Mouse (Mus musculus): ENCODE measurements around the gene Crocc. TPM values are rescaled to one million over a fixed set of nuclear protein-coding genes. Genes with fewer than 3 reads are reported as not detected.
A peak's percentile ranks its signal among the peaks of the same experiment; 100 is the strongest.

Gene Crocc
- polyA plus RNA-seq, 1 experiment from 2014 or later, result 5.3 TPM

GRCm38 (mm10) chr4:140986024-140986710 lies 74.2 kb downstream of the Crocc start:
- no peak for ATAC-seq (ENCODE audit: low read depth)
- no peaks in the 10 kb centered on the region for H3K9me3 ChIP-seq (ENCODE audit: control insufficient read depth, low read length)
- H3K9ac ChIP-seq (ENCODE audit: low read length), result peak overlapping the region; percentile 87
- H3K27ac ChIP-seq (ENCODE audit: low read length), result no peak overlapping the region
- WGBS, result 24% methylated on average over 15 of the region's 15 CpGs
- H3K4me2 ChIP-seq (ENCODE audit: low read depth, low read length), result peak overlapping the region; percentile 86
- H3K4me3 ChIP-seq (ENCODE audit: low read length), result peak overlapping the region; percentile 91
- H3K4me1 ChIP-seq (replicated peaks; ENCODE audit: control insufficient read depth, insufficient read depth, low read length), result peaks cover 19% of the 10 kb centered on the region
- no peaks in the 10 kb centered on the region for H3K36me3 ChIP-seq (ENCODE audit: control insufficient read depth, insufficient read depth, low read length)
- no peaks in the 10 kb centered on the region for H3K27me3 ChIP-seq (ENCODE audit: control insufficient read depth, insufficient read depth, low read depth, low read length)

GRCm38 (mm10) chr4:140984544-140984943 lies 75.8 kb downstream of the Crocc start:
- H3K4me3 ChIP-seq (ENCODE audit: low read length), result no peak overlapping the region
- no peak overlapping the region for H3K27ac ChIP-seq (ENCODE audit: low read length)
- ATAC-seq (ENCODE audit: low read depth), result no peak
- H3K4me2 ChIP-seq (ENCODE audit: low read depth, low read length), result no peak overlapping the region
- WGBS, result 71% methylated on average over 6 of the region's 6 CpGs
- peaks cover 19% of the 10 kb centered on the region for H3K4me1 ChIP-seq (replicated peaks; ENCODE audit: control insufficient read depth, insufficient read depth, low read length)
- no peaks in the 10 kb centered on the region for H3K9me3 ChIP-seq (ENCODE audit: control insufficient read depth, low read length)
- no peak overlapping the region for H3K9ac ChIP-seq (ENCODE audit: low read length)
- no peaks in the 10 kb centered on the region for H3K36me3 ChIP-seq (ENCODE audit: control insufficient read depth, insufficient read depth, low read length)
- no peaks in the 10 kb centered on the region for H3K27me3 ChIP-seq (ENCODE audit: control insufficient read depth, insufficient read depth, low read depth, low read length)

GRCm38 (mm10) chr4:140983442-140983841 lies 76.9 kb downstream of the Crocc start:
- 6% methylated on average over 9 of the region's 9 CpGs for WGBS
- Histone ChIP-seq H3K9ac (ENCODE audit: low read length) (0 out of 2 replicates have a peak overlapping the region, but pooled peaks have one; percentile 2), H3K4me2 (ENCODE audit: low read depth, low read length) (no peak overlapping the region), H3K4me3 (ENCODE audit: low read length) (no peak overlapping the region), H3K27ac (ENCODE audit: low read length) (peak overlapping the region; percentile 80), H3K36me3 (ENCODE audit: control insufficient read depth, insufficient read depth, low read length) (peaks cover 6% of the 10 kb centered on the region; the same call in 1 of the 2 replicates), H3K4me1 (replicated peaks; ENCODE audit: control insufficient read depth, insufficient read depth, low read length) (peaks cover 19% of the 10 kb centered on the region), H3K27me3 (ENCODE audit: control insufficient read depth, insufficient read depth, low read depth, low read length) (no peaks in the 10 kb centered on the region), H3K9me3 (ENCODE audit: control insufficient read depth, low read length) (no peaks in the 10 kb centered on the region)
- ATAC-seq (ENCODE audit: low read depth), result peak; percentile 72

- ATAC-seq (ENCODE audit: low read depth), result no peak
- Histone ChIP-seq H3K36me3 (ENCODE audit: control insufficient read depth, insufficient read depth, low read length) (peaks cover 6% of the 10 kb centered on the region), H3K27me3 (ENCODE audit: control insufficient read depth, insufficient read depth, low read depth, low read length) (no peaks in the 10 kb centered on the region), H3K4me1 (replicated peaks; ENCODE audit: control insufficient read depth, insufficient read depth, low read length) (peaks cover 20% of the 10 kb centered on the region), H3K27ac (ENCODE audit: low read length) (peak overlapping the region; percentile 80), H3K9ac (ENCODE audit: low read length) (no peak overlapping the region), H3K9me3 (ENCODE audit: control insufficient read depth, low read length) (no peaks in the 10 kb centered on the region), H3K4me2 (ENCODE audit: low read depth, low read length) (no peak overlapping the region), H3K4me3 (ENCODE audit: low read length) (no peak overlapping the region)
- 30% methylated on average over 4 of the region's 4 CpGs for WGBS
These were observed 77.5 kb downstream of the Crocc start for GRCm38 (mm10) chr4:140982808-140983207.

- Histone ChIP-seq H3K4me2 (ENCODE audit: low read depth, low read length) (no peak overlapping the region), H3K27ac (ENCODE audit: low read length) (no peak overlapping the region), H3K9me3 (ENCODE audit: control insufficient read depth, low read length) (no peaks in the 10 kb centered on the region), H3K27me3 (ENCODE audit: control insufficient read depth, insufficient read depth, low read depth, low read length) (no peaks in the 10 kb centered on the region), H3K4me1 (replicated peaks; ENCODE audit: control insufficient read depth, insufficient read depth, low read length) (peaks cover 13% of the 10 kb centered on the region; the same call in 1 of the 2 replicates), H3K4me3 (ENCODE audit: low read length) (no peak overlapping the region), H3K36me3 (ENCODE audit: control insufficient read depth, insufficient read depth, low read length) (peaks cover 6% of the 10 kb centered on the region), H3K9ac (ENCODE audit: low read length) (no peak overlapping the region)
- 86% methylated on average over 2 of the region's 2 CpGs for WGBS
- ATAC-seq (ENCODE audit: low read depth), result no peak
These were observed 78.7 kb downstream of the Crocc start for GRCm38 (mm10) chr4:140981605-140982004.

- 78% methylated on average over 14 of the region's 14 CpGs for WGBS
- Histone ChIP-seq H3K4me3 (ENCODE audit: low read length) (no peak overlapping the region), H3K4me2 (ENCODE audit: low read depth, low read length) (no peak overlapping the region), H3K36me3 (ENCODE audit: control insufficient read depth, insufficient read depth, low read length) (peaks cover 27% of the 10 kb centered on the region), H3K27me3 (ENCODE audit: control insufficient read depth, insufficient read depth, low read depth, low read length) (no peaks in the 10 kb centered on the region), H3K4me1 (replicated peaks; ENCODE audit: control insufficient read depth, insufficient read depth, low read length) (peaks cover 4% of the 10 kb centered on the region; the same call in 1 of the 2 replicates), H3K9me3 (ENCODE audit: control insufficient read depth, low read length) (no peaks in the 10 kb centered on the region), H3K9ac (ENCODE audit: low read length) (no peak overlapping the region), H3K27ac (ENCODE audit: low read length) (no peak overlapping the region)
- ATAC-seq (ENCODE audit: low read depth), result no peak
These were observed 82.3 kb downstream of the Crocc start for GRCm38 (mm10) chr4:140977886-140978692.

- 87% methylated on average over 10 of the region's 10 CpGs for WGBS
- Histone ChIP-seq H3K9me3 (ENCODE audit: control insufficient read depth, low read length) (no peaks in the 10 kb centered on the region), H3K9ac (ENCODE audit: low read length) (no peak overlapping the region), H3K4me3 (ENCODE audit: low read length) (no peak overlapping the region), H3K4me2 (ENCODE audit: low read depth, low read length) (no peak overlapping the region), H3K27me3 (ENCODE audit: control insufficient read depth, insufficient read depth, low read depth, low read length) (no peaks in the 10 kb centered on the region), H3K36me3 (ENCODE audit: control insufficient read depth, insufficient read depth, low read length) (peaks cover 33% of the 10 kb centered on the region), H3K27ac (ENCODE audit: low read length) (no peak overlapping the region), H3K4me1 (replicated peaks; ENCODE audit: control insufficient read depth, insufficient read depth, low read length) (0 out of 2 replicates have a peak, but pooled peaks cover 3% of the 10 kb centered on the region)
- ATAC-seq (ENCODE audit: low read depth), result no peak
These were observed 83.1 kb downstream of the Crocc start for GRCm38 (mm10) chr4:140977278-140977677.

GRCm38 (mm10) chr4:140975356-140975755 lies 85.0 kb downstream of the Crocc start:
- H3K4me3 ChIP-seq (ENCODE audit: low read length), result no peak overlapping the region
- H3K36me3 ChIP-seq (ENCODE audit: control insufficient read depth, insufficient read depth, low read length), result peaks cover 43% of the 10 kb centered on the region
- 0 out of 2 replicates have a peak, but pooled peaks cover 3% of the 10 kb centered on the region for H3K4me1 ChIP-seq (replicated peaks; ENCODE audit: control insufficient read depth, insufficient read depth, low read length)
- H3K27ac ChIP-seq (ENCODE audit: low read length), result no peak overlapping the region
- no peak overlapping the region for H3K4me2 ChIP-seq (ENCODE audit: low read depth, low read length)
- no peaks in the 10 kb centered on the region for H3K9me3 ChIP-seq (ENCODE audit: control insufficient read depth, low read length)
- no peak for ATAC-seq (ENCODE audit: low read depth)
- 90% methylated on average over 7 of the region's 7 CpGs for WGBS
- no peaks in the 10 kb centered on the region for H3K27me3 ChIP-seq (ENCODE audit: control insufficient read depth, insufficient read depth, low read depth, low read length)
- H3K9ac ChIP-seq (ENCODE audit: low read length), result no peak overlapping the region

- Histone ChIP-seq H3K27me3 (ENCODE audit: control insufficient read depth, insufficient read depth, low read depth, low read length) (no peaks in the 10 kb centered on the region), H3K4me3 (ENCODE audit: low read length) (no peak overlapping the region), H3K27ac (ENCODE audit: low read length) (no peak overlapping the region), H3K4me2 (ENCODE audit: low read depth, low read length) (no peak overlapping the region), H3K36me3 (ENCODE audit: control insufficient read depth, insufficient read depth, low read length) (peaks cover 48% of the 10 kb centered on the region), H3K9me3 (ENCODE audit: control insufficient read depth, low read length) (no peaks in the 10 kb centered on the region), H3K9ac (ENCODE audit: low read length) (no peak overlapping the region), H3K4me1 (replicated peaks; ENCODE audit: control insufficient read depth, insufficient read depth, low read length) (0 out of 2 replicates have a peak, but pooled peaks cover 3% of the 10 kb centered on the region)
- ATAC-seq (ENCODE audit: low read depth), result no peak
- WGBS, result 92% methylated on average over 6 of the region's 6 CpGs
These were observed 85.9 kb downstream of the Crocc start for GRCm38 (mm10) chr4:140974408-140974807.
